Mouse (Mus musculus) B cell, adult 67 days (primary cell): ENCODE results near the gene Slc22a20. TPM values are rescaled to one million over a fixed set of nuclear protein-coding genes. Genes with fewer than 3 reads are reported as not detected.

Experiments used
- total RNA-seq, 2 experiments: library from RNA; stranded (reverse); gene quantifications; 4 replicates each; pipeline ENCODE4 v1.2.4; 2023

Slc22a20 gene
- not detected for total RNA-seq

GRCm38 (mm10) chr19:5986043-5986442, at the start of gene Slc22a20:
Slc22a20 (minus strand) TSS chr19:5986143.

GRCm38 (mm10) chr19:6015511-6016315, 29.8 kb upstream of the Slc22a20 start, which contains the start of gene Capn1:
Capn1 (minus strand) TSS chr19:6015897.

GRCm38 (mm10) chr19:5963883-5964562, 21.9 kb downstream of the Slc22a20 start, which contains the start of gene Pola2:
Pola2 (minus strand) TSS chr19:5964202.

GRCm38 (mm10) chr19:5924713-5925093, 61.2 kb downstream of the Slc22a20 start, which contains the start of gene Cdc42ep2:
Cdc42ep2 (minus strand) TSS chr19:5924816.

Other genes with a start within 250 kb of the Slc22a20 start
- not detected for gene Ltbp3, start 245.2 kb downstream of the Slc22a20 start, total RNA-seq
- 10 to 100 TPM; 84.0 to 96.8 TPM for gene Scyl1, start 214.7 kb downstream of the Slc22a20 start, total RNA-seq
- 10 to 100 TPM; 39.6 to 41.7 TPM for gene Frmd8, start 110.9 kb downstream of the Slc22a20 start, total RNA-seq
- gene Slc25a45, start 108.3 kb downstream of the Slc22a20 start, total RNA-seq, result 10 to 100 TPM; 21.2 to 26.6 TPM
- gene Tigd3, start 92.0 kb downstream of the Slc22a20 start, total RNA-seq, result 1 to 10 TPM; 3.4 to 4.2 TPM
- 100 to 1,000 TPM; 171 to 191 TPM for gene Dpf2, start 73.1 kb downstream of the Slc22a20 start, total RNA-seq
- gene Cdc42ep2, start 61.3 kb downstream of the Slc22a20 start, total RNA-seq, result not detected
- 10 to 100 TPM; 77.0 to 78.2 TPM for gene Pola2, start 21.9 kb downstream of the Slc22a20 start, total RNA-seq
- gene Capn1, start 29.8 kb upstream of the Slc22a20 start, total RNA-seq, result 100 to 1,000 TPM in 1 of 2 experiments, 10 to 100 TPM in 1; 97.9 to 103 TPM
- 100 to 1,000 TPM; 205 to 221 TPM for gene Syvn1, start 60.4 kb upstream of the Slc22a20 start, total RNA-seq
- gene Mrpl49, start 71.6 kb upstream of the Slc22a20 start, total RNA-seq, result 10 to 100 TPM; 24.4 to 30.4 TPM
- 1,000 to 10,000 TPM; 3,281 to 3,326 TPM for gene Fau, start 71.7 kb upstream of the Slc22a20 start, total RNA-seq
- gene Znhit2, start 75.0 kb upstream of the Slc22a20 start, total RNA-seq, result 10 to 100 TPM; 11.5 to 17.8 TPM
- 10 to 100 TPM; 11.2 to 16.4 TPM for gene Tm7sf2, start 82.2 kb upstream of the Slc22a20 start, total RNA-seq
- gene Vps51, start 91.1 kb upstream of the Slc22a20 start, total RNA-seq, result 100 to 1,000 TPM in 1 of 2 experiments, 10 to 100 TPM in 1; 83.4 to 105 TPM
- gene Tmem262, start 93.9 kb upstream of the Slc22a20 start, total RNA-seq, result not detected
- gene Gm28374, start 96.1 kb upstream of the Slc22a20 start, total RNA-seq, result not detected
- 10 to 100 TPM; 51.4 to 65.8 TPM for gene Zfpl1, start 98.8 kb upstream of the Slc22a20 start, total RNA-seq
- 1 to 10 TPM; 1.6 TPM for gene Cdca5, start 98.8 kb upstream of the Slc22a20 start, total RNA-seq
- not detected for gene AC131692.1, start 108.3 kb upstream of the Slc22a20 start, total RNA-seq
- gene Naaladl1, start 119.6 kb upstream of the Slc22a20 start, total RNA-seq, result not detected
- 1 to 10 TPM; 8.8 to 10.0 TPM for gene Sac3d1, start 132.5 kb upstream of the Slc22a20 start, total RNA-seq
- 10 to 100 TPM; 41.1 to 46.7 TPM for gene Snx15, start 142.2 kb upstream of the Slc22a20 start, total RNA-seq
- gene Batf2, start 154.8 kb upstream of the Slc22a20 start, total RNA-seq, result not detected
- 10 to 100 TPM; 31.4 to 32.2 TPM for gene Arl2, start 155.4 kb upstream of the Slc22a20 start, total RNA-seq
- not detected for gene Majin, start 198.2 kb upstream of the Slc22a20 start, total RNA-seq
- not detected for gene Gpha2, start 240.2 kb upstream of the Slc22a20 start, total RNA-seq
- 10 to 100 TPM; 25.7 to 33.0 TPM for gene Ppp2r5b, start 249.7 kb upstream of the Slc22a20 start, total RNA-seq